Mouse (Mus musculus) liver, embryonic 14.5 days (tissue): Measurements from ENCODE around the gene Emcn.

Source experiments
- CTCF ChIP-seq: IDR thresholded peaks from 2 replicates; pipeline ENCODE4 v1.5.1; 2016; ENCODE audit warnings: antibody characterized with exemption, low read depth, control low read depth
- EP300 ChIP-seq: IDR thresholded peaks from 2 replicates; pipeline ENCODE4 v1.6.1; 2016; ENCODE audit warnings: antibody characterized with exemption, low read depth

DNA sequence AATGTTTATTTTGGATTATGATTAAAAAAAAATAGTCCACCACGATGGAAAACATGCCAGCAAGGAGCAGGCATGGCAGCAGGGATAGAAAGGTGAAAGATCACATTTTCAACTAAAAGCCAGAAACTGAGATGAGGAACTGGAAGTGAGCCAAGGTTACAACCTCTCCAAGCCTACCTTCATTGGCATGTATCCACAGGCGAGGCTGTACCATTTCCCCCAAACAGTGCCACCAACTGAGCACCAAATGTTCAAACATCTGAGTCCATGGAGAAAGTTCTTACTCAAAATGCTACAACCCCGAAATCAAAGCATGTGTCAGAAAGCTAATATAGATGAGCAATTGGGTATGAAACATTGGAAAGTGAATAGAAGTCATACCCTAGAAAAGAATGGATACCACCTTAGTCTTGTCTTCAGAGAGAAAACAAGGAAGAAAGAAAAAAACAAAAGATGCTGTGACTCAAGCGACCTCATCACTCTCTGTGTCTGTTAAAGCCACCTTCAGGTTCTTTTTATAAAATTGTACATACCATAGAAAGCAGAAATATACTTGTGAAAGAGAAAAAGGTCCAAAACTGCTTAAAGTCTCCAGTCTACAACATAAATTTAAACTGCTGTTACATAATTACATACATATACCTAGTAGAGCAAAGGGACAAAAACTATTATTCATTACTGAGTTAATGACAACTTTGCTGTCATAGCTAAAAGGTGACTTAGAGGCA, 124.2 kb downstream of the Emcn start:
- TF ChIP-seq CTCF (no peak), EP300 (no peak)
